Mouse (Mus musculus) kidney, adult 2 months (tissue): ENCODE results near the gene Npas3. TPM values are rescaled to one million over a fixed set of nuclear protein-coding genes. Genes with fewer than 3 reads are reported as not detected.

Experiments
- DNase-seq: peaks from one replicate; pipeline ENCODE4 v3.0.0; 2021
- H3K27ac ChIP-seq: fragments of 200-500 bp; 2 replicates; pipeline ENCODE4 v1.5.1; 2012; ENCODE audit warnings: low read depth, low read length, control low read depth, inconsistent platforms; ENCODE audit not compliant: insufficient read depth
- H3K27me3 ChIP-seq: fragments of 200-500 bp; replicated peaks from 2 replicates; pipeline ENCODE4 v1.6.1; 2012; ENCODE audit warnings: mild to moderate bottlenecking, moderate library complexity, low read length, inconsistent platforms; ENCODE audit not compliant: control insufficient read depth, insufficient read depth
- H3K36me3 ChIP-seq: fragments of 200-500 bp; 2 replicates; pipeline ENCODE4 v1.6.1; 2012; ENCODE audit warnings: mild to moderate bottlenecking, moderate library complexity, low read length, inconsistent platforms; ENCODE audit not compliant: control insufficient read depth, insufficient read depth
- H3K4me1 ChIP-seq: fragments of 200-500 bp; 2 replicates; pipeline ENCODE4 v1.6.1; 2011; ENCODE audit warnings: low read length; ENCODE audit not compliant: control insufficient read depth, insufficient read depth
- H3K4me3 ChIP-seq: fragments of 200-500 bp; 2 replicates; pipeline ENCODE4 v1.5.1; 2011; ENCODE audit warnings: mild to moderate bottlenecking, low read depth, low read length, control low read depth; ENCODE audit not compliant: insufficient read depth
- CTCF ChIP-seq: fragments of 200-500 bp; conservative IDR thresholded peaks from 2 replicates; pipeline ENCODE4 v1.5.1; 2011; ENCODE audit warnings: low read depth, mild to moderate bottlenecking, control low read depth, low read length, moderate library complexity, mixed read lengths; ENCODE audit not compliant: insufficient read depth, insufficient read length
- POLR2A ChIP-seq: fragments of 200-500 bp; IDR thresholded peaks from one replicate; pipeline ENCODE4 v1.6.1; 2011; ENCODE audit warnings: low read depth, low read length, control low read depth
- WGBS: fragments of 180-500 bp; shearing (Covaris S2); methylation state at CpG from one replicate; pipeline ENCODE4 v1.1.7; 2018; 5-methylcytosine and 5-hydroxymethylcytosine counted together
- polyA plus RNA-seq: library from polyadenylated mRNA; depleted of rRNA; stranded (reverse); fragments of >200 nt; gene quantifications from 2 replicates; pipeline ENCODE4 v1.2.3, GENCODE M21; 2012

The Npas3 gene
- polyA plus RNA-seq, 1 experiment = 0.11 TPM

DNA sequence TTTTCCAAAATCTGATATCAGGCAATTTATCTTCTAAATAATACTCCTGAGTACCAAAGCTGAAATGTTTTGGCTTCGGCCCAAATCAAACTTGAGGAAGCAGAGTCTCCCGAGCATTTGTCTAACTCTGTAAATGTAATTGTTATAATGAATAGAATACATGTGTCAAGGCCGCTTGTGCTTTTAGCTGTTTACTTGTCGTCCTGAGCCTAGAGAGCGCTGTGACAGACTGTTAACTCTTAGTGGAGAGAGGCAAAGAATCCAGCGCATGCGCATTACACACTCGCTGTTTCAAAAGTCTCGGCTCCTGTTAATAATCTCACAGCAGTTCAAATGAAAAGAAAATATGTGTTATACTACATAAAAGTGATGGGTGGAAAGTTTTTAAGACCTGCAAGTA, 94.3 kb downstream of the Npas3 start:
- Histone ChIP-seq H3K4me3 (no peak overlapping the region), H3K36me3 (no peaks in the 10 kb centered on the region), H3K4me1 (no peaks in the 10 kb centered on the region), H3K27me3 (no peaks in the 10 kb centered on the region), H3K27ac (no peak overlapping the region)
- 54% methylated on average over 9 of the region's 9 CpGs for WGBS
- DNase-seq = no peak
- TF ChIP-seq CTCF = no peak
- no peak for TF ChIP-seq POLR2A

DNA sequence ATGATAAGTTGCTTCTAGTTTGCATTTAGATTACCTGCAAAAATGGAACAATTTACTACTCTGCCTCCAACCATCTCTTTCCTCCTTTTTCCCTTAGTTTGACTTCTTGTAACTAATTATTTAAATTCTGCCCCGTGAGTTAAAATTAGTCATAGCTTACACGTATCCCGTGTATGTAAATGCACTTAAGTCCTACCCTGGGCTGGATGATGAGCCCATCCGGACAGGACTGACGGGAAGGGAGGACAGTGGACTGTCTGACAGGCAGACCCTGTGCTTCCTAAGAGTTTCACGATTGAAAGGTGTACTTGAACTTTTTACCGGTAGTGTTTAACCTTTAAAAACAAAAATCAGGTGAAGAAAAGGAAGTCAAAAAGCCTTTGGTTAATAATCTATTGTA, 103.4 kb downstream of the Npas3 start:
- Histone ChIP-seq H3K27ac (no peak overlapping the region), H3K36me3 (no peaks in the 10 kb centered on the region), H3K4me3 (no peak overlapping the region), H3K4me1 (no peaks in the 10 kb centered on the region), H3K27me3 (no peaks in the 10 kb centered on the region; the same call in 1 of the 2 replicates)
- no peak for DNase-seq
- 57% methylated on average over 7 of the region's 7 CpGs for WGBS
- TF ChIP-seq POLR2A (no peak), CTCF (no peak)

DNA sequence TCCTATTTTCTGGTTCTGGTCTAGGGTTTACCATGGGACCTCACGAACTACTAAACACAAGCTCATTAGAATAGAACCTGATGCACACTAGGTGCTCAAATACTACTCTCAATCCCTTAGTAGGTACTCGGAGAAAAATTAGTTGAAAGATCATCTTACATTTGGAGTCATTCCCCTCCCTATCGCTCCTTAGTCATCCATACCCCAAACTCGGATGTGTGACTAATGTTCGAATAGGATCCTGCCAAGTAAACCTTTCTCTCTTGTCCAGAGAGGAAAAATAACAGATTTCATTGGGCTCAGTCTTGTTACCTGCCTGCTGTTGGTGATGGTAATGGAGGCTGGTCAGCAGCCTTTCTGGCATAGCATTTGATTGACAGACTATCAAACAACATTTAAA, 117.3 kb downstream of the Npas3 start:
- DNase-seq = no peak
- 85% methylated on average over 5 of the region's 5 CpGs for WGBS

DNA sequence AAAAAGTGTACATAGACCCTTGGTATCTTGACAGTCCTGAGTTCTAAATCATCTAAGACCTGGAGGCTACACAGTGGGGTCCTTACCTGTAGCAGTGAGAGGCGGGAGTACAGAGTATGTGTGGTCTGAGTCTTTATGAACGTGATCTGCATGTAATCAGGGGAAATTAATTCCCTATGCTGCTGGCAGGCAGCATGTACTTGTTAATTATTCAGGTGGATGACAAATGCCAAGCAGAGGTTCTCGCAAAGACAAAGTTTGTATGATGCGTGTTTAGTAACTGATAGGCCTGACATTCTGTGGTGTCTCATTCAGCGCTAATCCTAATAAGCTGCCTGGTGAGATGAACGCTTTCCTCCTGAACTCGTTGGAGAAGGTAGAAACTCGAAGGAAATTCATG, 136.4 kb downstream of the Npas3 start:
- TF ChIP-seq CTCF = no peak
- Histone ChIP-seq H3K27me3 (no peaks in the 10 kb centered on the region), H3K4me1 (no peaks in the 10 kb centered on the region), H3K36me3 (no peaks in the 10 kb centered on the region), H3K27ac (no peak overlapping the region), H3K4me3 (no peak overlapping the region)
- 66% methylated on average over 8 of the region's 8 CpGs for WGBS
- no peak for DNase-seq

More for the DNA sequence above, 117.3 kb downstream of the Npas3 start:
- no peaks in the 10 kb centered on the region for H3K36me3 ChIP-seq
- no peak overlapping the region for H3K27ac ChIP-seq
- no peak overlapping the region for H3K4me3 ChIP-seq
- H3K4me1 ChIP-seq = no peaks in the 10 kb centered on the region
- no peaks in the 10 kb centered on the region for H3K27me3 ChIP-seq
- no peak for TF ChIP-seq CTCF
- no peak for TF ChIP-seq POLR2A

DNA sequence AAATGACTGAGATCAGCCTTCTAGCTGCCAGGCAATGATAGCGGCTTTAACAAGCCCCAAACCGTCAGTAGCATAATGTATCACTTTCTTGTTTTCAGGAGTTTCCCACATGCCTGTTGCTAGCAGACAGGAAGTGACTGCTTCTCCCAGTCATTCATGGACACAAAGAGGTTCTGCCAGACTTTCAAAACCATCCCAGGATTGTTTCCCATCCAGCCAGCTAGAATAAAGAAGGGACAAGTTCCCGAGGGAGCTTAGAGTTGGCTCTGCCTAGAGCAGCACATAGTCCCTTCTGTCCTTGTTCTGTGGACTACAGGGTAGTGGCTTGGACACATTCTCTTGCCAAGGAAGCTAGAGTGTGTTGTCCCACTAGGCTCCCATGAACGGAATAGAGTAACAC, 157.4 kb downstream of the Npas3 start:
- Histone ChIP-seq H3K4me1 (no peaks in the 10 kb centered on the region), H3K27ac (no peak overlapping the region), H3K27me3 (no peaks in the 10 kb centered on the region), H3K36me3 (no peaks in the 10 kb centered on the region), H3K4me3 (no peak overlapping the region)
- no peak for DNase-seq
- 54% methylated on average over 4 of the region's 4 CpGs for WGBS
- TF ChIP-seq CTCF (no peak), POLR2A (no peak)

DNA sequence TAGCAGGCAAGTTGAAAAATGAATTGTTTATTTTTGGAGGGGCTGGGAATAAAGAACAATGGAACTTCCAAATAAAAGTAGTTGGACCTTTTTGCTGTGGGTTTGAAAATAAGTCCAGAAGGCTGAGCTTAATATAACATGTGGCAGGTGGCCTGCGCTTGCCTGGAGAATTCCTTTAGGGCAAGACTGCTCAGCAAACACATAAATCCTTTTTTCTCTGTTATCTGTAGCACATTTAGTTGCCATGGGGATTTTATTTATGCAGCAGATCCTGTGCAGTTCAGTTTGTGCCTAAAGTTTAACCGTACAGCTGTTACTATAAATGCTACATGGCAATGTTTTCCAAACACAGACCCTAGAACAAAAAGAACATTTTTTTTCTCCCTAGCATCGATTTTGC, 159.3 kb downstream of the Npas3 start:
- Histone ChIP-seq H3K4me1 (no peaks in the 10 kb centered on the region), H3K27ac (no peak overlapping the region), H3K36me3 (no peaks in the 10 kb centered on the region), H3K27me3 (no peaks in the 10 kb centered on the region), H3K4me3 (no peak overlapping the region)
- no peak for DNase-seq
- 39% methylated on average over 3 of the region's 3 CpGs for WGBS
- TF ChIP-seq POLR2A (no peak), CTCF (no peak)

DNA sequence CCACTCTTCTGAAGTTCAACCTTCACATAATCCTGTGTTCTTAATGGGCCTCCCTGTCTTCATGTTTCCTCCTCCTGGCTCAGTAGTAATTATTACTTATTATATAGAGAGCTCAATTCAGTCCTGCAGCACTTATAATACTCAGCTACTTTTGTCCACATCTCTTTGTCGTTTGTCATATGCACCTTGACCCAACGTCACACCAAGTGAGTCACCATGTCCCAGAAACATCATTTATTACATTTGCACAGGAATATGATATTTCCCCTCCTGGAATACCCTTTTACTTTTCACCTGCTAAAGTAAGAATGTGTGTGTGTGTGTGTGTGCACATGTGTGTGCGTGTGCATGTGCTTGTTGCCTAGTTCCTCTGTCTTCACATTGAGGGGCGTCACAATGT, 161.2 kb downstream of the Npas3 start:
- no peaks in the 10 kb centered on the region for H3K36me3 ChIP-seq
- no peaks in the 10 kb centered on the region for H3K27me3 ChIP-seq
- no peaks in the 10 kb centered on the region for H3K4me1 ChIP-seq
- H3K27ac ChIP-seq = no peak overlapping the region
- TF ChIP-seq CTCF = no peak
- TF ChIP-seq POLR2A = no peak
- no peak for DNase-seq
- 89% methylated on average over 4 of the region's 4 CpGs for WGBS
- no peak overlapping the region for H3K4me3 ChIP-seq

DNA sequence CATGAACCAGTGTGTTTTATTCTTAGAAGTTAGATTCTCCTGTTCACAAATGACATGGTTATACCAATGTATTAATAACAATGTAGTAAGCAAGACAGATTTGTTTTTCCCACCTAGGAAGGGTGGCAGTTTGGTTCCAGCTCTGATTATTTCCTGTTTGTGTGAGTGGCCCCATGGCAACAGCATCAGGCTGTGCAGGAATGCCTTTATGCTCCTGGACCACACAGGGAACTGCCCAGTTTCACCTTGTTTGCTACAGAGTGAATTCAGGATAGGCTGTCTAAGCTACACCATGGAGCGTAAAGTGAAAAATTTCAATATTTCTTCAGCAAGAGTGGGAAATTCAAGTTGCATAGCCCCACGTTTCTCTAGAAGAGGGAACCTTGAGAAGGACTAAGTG, 162.2 kb downstream of the Npas3 start:
- Histone ChIP-seq H3K36me3 (no peaks in the 10 kb centered on the region), H3K4me3 (no peak overlapping the region), H3K27ac (no peak overlapping the region), H3K4me1 (no peaks in the 10 kb centered on the region), H3K27me3 (no peaks in the 10 kb centered on the region)
- no peak for DNase-seq
- 92% methylated on average over 2 of the region's 2 CpGs for WGBS
- no peak for TF ChIP-seq POLR2A
- TF ChIP-seq CTCF = no peak
